Mouse (Mus musculus): ENCODE data around the gene Acly. TPM values are rescaled to one million over a fixed set of nuclear protein-coding genes. Genes with fewer than 3 reads are reported as not detected.

Gene Acly
- polyA plus RNA-seq, 1 experiment from 2014 or later, result 218 TPM

DNA sequence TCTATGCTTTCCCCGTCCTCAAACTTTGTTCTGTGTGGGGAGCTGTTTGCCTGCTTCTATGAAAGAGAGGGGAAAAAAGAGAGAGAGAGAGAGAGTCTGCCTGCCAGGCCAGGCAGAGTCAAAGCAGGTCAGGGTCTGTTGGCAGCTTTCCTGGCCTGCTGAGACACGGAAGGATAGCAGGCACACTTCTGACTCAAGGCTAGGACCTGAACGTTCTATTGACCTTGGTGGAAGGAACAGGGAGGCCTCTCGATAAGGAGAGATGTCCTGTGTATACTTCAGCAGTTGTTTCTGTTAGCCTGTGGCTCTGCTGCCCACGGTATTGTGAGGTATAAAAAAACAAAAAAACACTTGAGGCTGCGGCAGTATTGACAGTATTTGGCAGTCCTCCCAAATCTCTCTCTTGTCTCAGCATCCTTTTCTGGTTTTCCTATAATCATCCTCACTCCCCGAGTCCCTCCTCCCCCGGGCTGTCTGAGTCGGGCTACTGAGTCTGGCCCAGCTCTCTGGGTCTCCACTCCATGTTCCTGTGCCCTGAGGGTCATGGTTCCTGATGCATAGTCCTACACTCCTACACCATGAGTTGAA, 99.1 kb downstream of the Acly start:
- Histone ChIP-seq H3K9me3 (replicated peaks; ENCODE audit: control insufficient read depth, low read length, poor library complexity, severe bottlenecking) (no peaks in the 10 kb centered on the region), H3K27me3 (ENCODE audit: control insufficient read depth, insufficient read depth, low read depth, low read length) (no peaks in the 10 kb centered on the region), H3K9ac (ENCODE audit: low read depth, low read length) (no peak overlapping the region), H3K36me3 (ENCODE audit: control insufficient read depth, insufficient read depth, low read length) (peaks cover 7% of the 10 kb centered on the region; the same call in 1 of the 2 replicates), H3K4me2 (ENCODE audit: low read length) (no peak overlapping the region), H3K27ac (ENCODE audit: low read length) (no peak overlapping the region; the same call in 1 of the 2 replicates), H3K4me1 (ENCODE audit: control insufficient read depth, insufficient read depth, low read length) (no peaks in the 10 kb centered on the region), H3K4me3 (ENCODE audit: low read depth, low read length) (no peak overlapping the region)
- WGBS, result 58% methylated on average over 9 of the region's 9 CpGs
- no peak for ATAC-seq

DNA sequence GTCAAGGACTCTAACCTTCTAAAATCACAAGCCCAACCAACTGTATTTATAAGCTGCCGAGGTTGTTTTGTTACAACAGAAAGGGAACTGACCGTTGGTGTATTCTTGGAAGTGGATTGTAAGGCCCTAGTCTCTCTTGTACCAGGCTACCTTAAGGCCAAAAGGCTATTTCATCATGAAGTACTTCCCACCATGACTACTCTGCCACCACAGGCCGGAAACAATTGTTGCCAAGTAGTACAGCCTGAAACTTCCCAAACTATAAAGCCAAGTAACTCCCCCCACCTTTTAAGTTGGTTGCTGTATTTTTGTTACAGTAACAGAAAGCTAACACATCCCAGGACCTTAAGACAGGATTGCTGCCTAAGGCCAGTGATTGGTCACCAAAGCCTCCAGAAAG, 101.0 kb downstream of the Acly start:
- Histone ChIP-seq H3K9me3 (replicated peaks; ENCODE audit: control insufficient read depth, low read length, poor library complexity, severe bottlenecking) (no peaks in the 10 kb centered on the region), H3K4me1 (ENCODE audit: control insufficient read depth, insufficient read depth, low read length) (no peaks in the 10 kb centered on the region), H3K27me3 (ENCODE audit: control insufficient read depth, insufficient read depth, low read depth, low read length) (no peaks in the 10 kb centered on the region), H3K36me3 (ENCODE audit: control insufficient read depth, insufficient read depth, low read length) (peaks cover 4% of the 10 kb centered on the region; the same call in 1 of the 2 replicates), H3K9ac (ENCODE audit: low read depth, low read length) (no peak overlapping the region), H3K4me2 (ENCODE audit: low read length) (no peak overlapping the region), H3K27ac (ENCODE audit: low read length) (no peak overlapping the region), H3K4me3 (ENCODE audit: low read depth, low read length) (no peak overlapping the region)
- ATAC-seq, result no peak
- WGBS, result 89% methylated on average over 3 of the region's 3 CpGs

Small RNAs within 50 kb of the gene (microRNA-seq; reads per million reads assigned to microRNA genes)
- gene Gm27374, result not detected
- 0.69 reads per million for gene Mir7116

Other genes starting within 250 kb of the Acly start
- 1,185 and 1,247 TPM in 2 replicates for gene Eif1, start 208.1 kb downstream of the Acly start, polyA plus RNA-seq (2015; fragmentation: Nextera tagmentation; extraction: Ambion mirVana)
- gene Gast, start 193.6 kb downstream of the Acly start, polyA plus RNA-seq (2015; fragmentation: Nextera tagmentation; extraction: Ambion mirVana), result 0.46 and 1.6 TPM in 2 replicates
- gene Hap1, start 171.9 kb downstream of the Acly start, polyA plus RNA-seq (2015; fragmentation: Nextera tagmentation; extraction: Ambion mirVana), result 417 and 440 TPM in 2 replicates
- 99.7 and 109 TPM in 2 replicates for gene Jup, start 130.2 kb downstream of the Acly start, polyA plus RNA-seq (2015; fragmentation: Nextera tagmentation; extraction: Ambion mirVana)
- gene P3h4, start 113.2 kb downstream of the Acly start, polyA plus RNA-seq (2015; fragmentation: Nextera tagmentation; extraction: Ambion mirVana), result 20.7 and 20.8 TPM in 2 replicates
- gene Fkbp10, start 112.3 kb downstream of the Acly start, polyA plus RNA-seq (2015; fragmentation: Nextera tagmentation; extraction: Ambion mirVana), result 19.3 and 19.6 TPM in 2 replicates
- 109 and 122 TPM in 2 replicates for gene Nt5c3b, start 86.2 kb downstream of the Acly start, polyA plus RNA-seq (2015; fragmentation: Nextera tagmentation; extraction: Ambion mirVana)
- 0.70 and 0.73 TPM in 2 replicates for gene Klhl10, start 86.1 kb downstream of the Acly start, polyA plus RNA-seq (2015; fragmentation: Nextera tagmentation; extraction: Ambion mirVana)
- 10.3 and 11.0 TPM in 2 replicates for gene Klhl11, start 55.3 kb downstream of the Acly start, polyA plus RNA-seq (2015; fragmentation: Nextera tagmentation; extraction: Ambion mirVana)
- 2.9 and 3.5 TPM in 2 replicates for gene Ttc25, start 17.6 kb upstream of the Acly start, polyA plus RNA-seq (2015; fragmentation: Nextera tagmentation; extraction: Ambion mirVana)
- gene Cnp, start 46.9 kb upstream of the Acly start, polyA plus RNA-seq (2015; fragmentation: Nextera tagmentation; extraction: Ambion mirVana), result 46.5 and 57.8 TPM in 2 replicates
- gene Nkiras2, start 91.2 kb upstream of the Acly start, polyA plus RNA-seq (2015; fragmentation: Nextera tagmentation; extraction: Ambion mirVana), result 97.7 TPM in 2 replicates
- gene Dnajc7, start 92.2 kb upstream of the Acly start, polyA plus RNA-seq (2015; fragmentation: Nextera tagmentation; extraction: Ambion mirVana), result 289 and 327 TPM in 2 replicates
- gene Zfp385c, start 164.5 kb upstream of the Acly start, polyA plus RNA-seq (2015; fragmentation: Nextera tagmentation; extraction: Ambion mirVana), result 0.41 and 0.92 TPM in 2 replicates
- 2.8 and 2.9 TPM in 2 replicates for gene Dhx58, start 176.3 kb upstream of the Acly start, polyA plus RNA-seq (2015; fragmentation: Nextera tagmentation; extraction: Ambion mirVana)
- gene Kat2a, start 184.5 kb upstream of the Acly start, polyA plus RNA-seq (2015; fragmentation: Nextera tagmentation; extraction: Ambion mirVana), result 64.9 and 65.9 TPM in 2 replicates
- 0.34 TPM in 1 of 2 replicates, not detected in the other for gene Hspb9, start 185.8 kb upstream of the Acly start, polyA plus RNA-seq (2015; fragmentation: Nextera tagmentation; extraction: Ambion mirVana)
- 41.1 and 43.3 TPM in 2 replicates for gene Rab5c, start 210.2 kb upstream of the Acly start, polyA plus RNA-seq (2015; fragmentation: Nextera tagmentation; extraction: Ambion mirVana)
- 11.4 and 12.3 TPM in 2 replicates for gene Kcnh4, start 231.9 kb upstream of the Acly start, polyA plus RNA-seq (2015; fragmentation: Nextera tagmentation; extraction: Ambion mirVana)
- 2.5 and 4.6 TPM in 2 replicates for gene Hcrt, start 234.9 kb upstream of the Acly start, polyA plus RNA-seq (2015; fragmentation: Nextera tagmentation; extraction: Ambion mirVana)
- gene Ghdc, start 243.0 kb upstream of the Acly start, polyA plus RNA-seq (2015; fragmentation: Nextera tagmentation; extraction: Ambion mirVana), result 6.8 and 7.5 TPM in 2 replicates